Comparison of ENCODE assay signal across 25 mouse cellular contexts in the genomic region with DNA sequence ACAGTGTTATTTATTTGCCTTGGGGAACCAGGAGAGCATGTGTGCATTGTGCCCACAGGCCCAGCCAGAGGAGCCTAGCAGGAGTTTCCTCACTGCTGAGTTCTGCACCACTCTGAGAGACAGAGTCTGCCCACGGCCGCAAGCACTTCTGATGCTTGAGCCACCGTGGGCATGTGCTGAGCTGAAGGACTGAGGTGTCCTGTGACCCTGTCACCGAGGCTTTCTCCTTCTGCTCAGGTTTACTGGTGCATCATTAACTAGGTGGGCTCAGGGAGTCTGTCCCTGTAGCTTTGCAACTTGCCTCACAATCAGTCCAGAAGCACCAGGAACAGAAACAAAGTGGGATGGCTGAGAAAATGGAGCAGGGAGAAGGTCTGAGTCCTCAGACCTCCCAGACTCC. TPM values are rescaled to one million over a fixed set of nuclear protein-coding genes. Genes with fewer than 3 reads are reported as not detected.
A peak's percentile ranks its signal among the peaks of the same experiment; 100 is the strongest.
DNase-seq lines count a peak whose midpoint lies in the region; ATAC-seq and TF ChIP-seq lines count a peak whose summit lies in the region.
"Had no signal": no experiment of that assay in that cellular context is flagged by ENCODE, and none has a peak within 500 bp of the region (broad histone marks: within the 10 kb centered on the region; RNA-seq: fewer than 3 reads in every experiment).

No protein-coding gene starts in this region.

- H3K4me1 ChIP-seq in hindbrain, embryonic 10.5 days (replicated peaks), result peaks cover 9% of the 10 kb centered on the region
- no peaks in the 10 kb centered on the region for H3K4me1 ChIP-seq in hindbrain, embryonic 16.5 days (ENCODE audit: control insufficient read depth, insufficient read depth, low read depth, low read length)
- peaks cover 20% of the 10 kb centered on the region for H3K4me1 ChIP-seq in midbrain, embryonic 10.5 days
- no peaks in the 10 kb centered on the region; the same call in 1 of the 2 replicates for H3K4me1 ChIP-seq in midbrain, postnatal 0 days (ENCODE audit: insufficient read depth, low read length)
- H3K4me1 ChIP-seq: embryonic facial prominence, embryonic 12.5 days; forebrain, embryonic 12.5 days; heart, embryonic 15.5 days; hindbrain, embryonic 15.5 days; lung, embryonic 15.5 days; neural tube, embryonic 15.5 days had no signal

- WGBS in hindbrain, embryonic 10.5 days, result 76% methylated on average over 4 of the region's 4 CpGs
- WGBS in hindbrain, embryonic 16.5 days, result 78% methylated on average over 4 of the region's 4 CpGs
- WGBS in midbrain, embryonic 10.5 days, result 71% methylated on average over 4 of the region's 4 CpGs
- 56% methylated on average over 4 of the region's 4 CpGs for WGBS in midbrain, postnatal 0 days

- H3K9me3 ChIP-seq in hindbrain, embryonic 10.5 days, result no peaks in the 10 kb centered on the region
- no peaks in the 10 kb centered on the region for H3K9me3 ChIP-seq in hindbrain, embryonic 16.5 days (ENCODE audit: control insufficient read depth, low read length)
- no peaks in the 10 kb centered on the region for H3K9me3 ChIP-seq in midbrain, embryonic 10.5 days (replicated peaks)
- H3K9me3 ChIP-seq in midbrain, postnatal 0 days (ENCODE audit: low read length), result no peaks in the 10 kb centered on the region
- H3K9me3 ChIP-seq: embryonic facial prominence, embryonic 12.5 days; forebrain, embryonic 12.5 days; heart, embryonic 15.5 days; hindbrain, embryonic 15.5 days; liver, embryonic 13.5 days; lung, embryonic 15.5 days; neural tube, embryonic 15.5 days had no signal

- H3K27me3 ChIP-seq in hindbrain, embryonic 10.5 days (ENCODE audit: insufficient read depth, poor library complexity, severe bottlenecking), result no peaks in the 10 kb centered on the region
- H3K27me3 ChIP-seq in hindbrain, embryonic 16.5 days (replicated peaks; ENCODE audit: control insufficient read depth, insufficient read depth, low read length), result no peaks in the 10 kb centered on the region
- no peaks in the 10 kb centered on the region for H3K27me3 ChIP-seq in midbrain, embryonic 10.5 days (ENCODE audit: low read depth, poor library complexity, severe bottlenecking)
- H3K27me3 ChIP-seq in midbrain, postnatal 0 days (ENCODE audit: insufficient read depth, low read length), result no peaks in the 10 kb centered on the region
- H3K27me3 ChIP-seq: embryonic facial prominence, embryonic 12.5 days; forebrain, embryonic 12.5 days; heart, embryonic 15.5 days; hindbrain, embryonic 15.5 days; liver, embryonic 13.5 days; lung, embryonic 15.5 days; neural tube, embryonic 15.5 days had no signal

- 0 out of 2 replicates have a peak overlapping the region, but pooled peaks have one; percentile 45 for H3K27ac ChIP-seq in hindbrain, embryonic 10.5 days
- no peak overlapping the region for H3K27ac ChIP-seq in hindbrain, embryonic 16.5 days (ENCODE audit: low read depth, low read length)
- peak overlapping the region; percentile 68; the same call in 1 of the 2 replicates for H3K27ac ChIP-seq in midbrain, embryonic 10.5 days (replicated peaks)
- H3K27ac ChIP-seq in midbrain, postnatal 0 days (ENCODE audit: low read depth, low read length), result no peak overlapping the region
- H3K27ac ChIP-seq: embryonic facial prominence, embryonic 12.5 days; forebrain, embryonic 12.5 days; heart, embryonic 15.5 days; hindbrain, embryonic 15.5 days; left cerebral cortex, adult 2 months; liver, embryonic 13.5 days; lung, embryonic 15.5 days; neural tube, embryonic 15.5 days had no signal

- TF ChIP-seq CTCF in midbrain, postnatal 0 days (IDR thresholded peaks at IDR 0.05), result no peak

- no peak for ATAC-seq in hindbrain, embryonic 16.5 days
- no peak for ATAC-seq in midbrain, postnatal 0 days (ENCODE audit: low FRiP score)
- ATAC-seq: CD4-positive, CD25-positive, alpha-beta regulatory T cell, adult 4 months had no signal

- no peaks in the 10 kb centered on the region for H3K36me3 ChIP-seq in hindbrain, embryonic 10.5 days
- no peaks in the 10 kb centered on the region for H3K36me3 ChIP-seq in hindbrain, embryonic 16.5 days (ENCODE audit: control insufficient read depth, insufficient read depth, low read length)
- no peaks in the 10 kb centered on the region for H3K36me3 ChIP-seq in midbrain, embryonic 10.5 days
- no peaks in the 10 kb centered on the region for H3K36me3 ChIP-seq in midbrain, postnatal 0 days (ENCODE audit: insufficient read depth, low read length)
- H3K36me3 ChIP-seq: embryonic facial prominence, embryonic 12.5 days; forebrain, embryonic 12.5 days; heart, embryonic 15.5 days; hindbrain, embryonic 15.5 days; liver, embryonic 13.5 days; lung, embryonic 15.5 days; neural tube, embryonic 15.5 days had no signal

- H3K9ac ChIP-seq in hindbrain, embryonic 16.5 days (ENCODE audit: low read depth, low read length), result no peak overlapping the region
- H3K9ac ChIP-seq in midbrain, postnatal 0 days (replicated peaks; ENCODE audit: low read length, poor library complexity, severe bottlenecking), result no peak overlapping the region
- H3K9ac ChIP-seq: embryonic facial prominence, embryonic 12.5 days; forebrain, embryonic 12.5 days; heart, embryonic 15.5 days; hindbrain, embryonic 15.5 days; liver, embryonic 13.5 days; lung, embryonic 15.5 days; neural tube, embryonic 15.5 days had no signal

- H3K4me2 ChIP-seq in hindbrain, embryonic 16.5 days (ENCODE audit: low read length), result no peak overlapping the region
- no peak overlapping the region for H3K4me2 ChIP-seq in midbrain, postnatal 0 days (ENCODE audit: low read depth, low read length, poor library complexity, severe bottlenecking)
- H3K4me2 ChIP-seq: embryonic facial prominence, embryonic 12.5 days; forebrain, embryonic 12.5 days; heart, embryonic 15.5 days; hindbrain, embryonic 15.5 days; liver, embryonic 13.5 days; lung, embryonic 15.5 days; neural tube, embryonic 15.5 days had no signal

- no peak overlapping the region for H3K4me3 ChIP-seq in hindbrain, embryonic 10.5 days
- H3K4me3 ChIP-seq in hindbrain, embryonic 16.5 days (ENCODE audit: low read length), result no peak overlapping the region
- no peak overlapping the region for H3K4me3 ChIP-seq in midbrain, embryonic 10.5 days
- no peak overlapping the region for H3K4me3 ChIP-seq in midbrain, postnatal 0 days (ENCODE audit: low read depth, low read length)
- H3K4me3 ChIP-seq: embryonic facial prominence, embryonic 12.5 days; forebrain, embryonic 12.5 days; heart, embryonic 15.5 days; hindbrain, embryonic 15.5 days; left cerebral cortex, adult 2 months; liver, embryonic 13.5 days; lung, embryonic 15.5 days; neural tube, embryonic 15.5 days had no signal

- DNase-seq in hindbrain, embryonic 10.5 days (ENCODE audit: low spot score), result no peak
- no peak for DNase-seq in midbrain, embryonic 10.5 days (ENCODE audit: low spot score)
- DNase-seq in midbrain, postnatal 0 days (ENCODE audit: low spot score), result no peak
- DNase-seq in kidney, postnatal 14 days, result peak; percentile 13
- DNase-seq in cerebellum, adult 11 months, result no peak
- no peak for DNase-seq in right cerebral cortex, postnatal 25 days
- DNase-seq: cerebellum, adult 11-12 months; cerebellum, postnatal 10 days; gastrocnemius, postnatal 36 days; heart, postnatal 36 days; liver, embryonic 13.5 days; lung, postnatal 4 days; right cerebral cortex, adult 18-20 months had no signal

RNA-seq across cellular contexts. Expression of a gene that starts 1.2 kb away (rescaled TPM):
- 0.27 and 0.36 TPM in 2 replicates for polyA plus RNA-seq in hindbrain, embryonic 10.5 days (2016; fragmentation: Nextera tagmentation; extraction: Ambion mirVana)
- polyA plus RNA-seq in hindbrain, embryonic 16.5 days (2015; fragmentation: Nextera tagmentation; extraction: Ambion mirVana), result 0.54 and 0.78 TPM in 2 replicates
- polyA plus RNA-seq in midbrain, embryonic 10.5 days (2016; fragmentation: Nextera tagmentation; extraction: Ambion mirVana), result 0.58 and 0.95 TPM in 2 replicates
- total RNA-seq in midbrain, postnatal 0 days (2014; rRNA removed), result 0.42 and 0.77 TPM in 2 replicates
- polyA plus RNA-seq in midbrain, postnatal 0 days (2015; fragmentation: Nextera tagmentation; extraction: Ambion mirVana), result 0.78 and 1.2 TPM in 2 replicates
- total RNA-seq: heart, adult 8-10 months; left cerebral cortex, adult 2 months; left cerebral cortex, postnatal 36 days; megakaryocyte-erythroid progenitor cell, adult 5-6 weeks had no signal
- polyA plus RNA-seq: CD4-positive, CD25-positive, alpha-beta regulatory T cell, adult 4 months had no signal

RNA-seq across cellular contexts. Expression of a gene that starts 51.5 kb away (rescaled TPM):
- polyA plus RNA-seq in hindbrain, embryonic 10.5 days (2016; fragmentation: Nextera tagmentation; extraction: Ambion mirVana), result 11.3 and 11.6 TPM in 2 replicates
- polyA plus RNA-seq in hindbrain, embryonic 16.5 days (2015; fragmentation: Nextera tagmentation; extraction: Ambion mirVana), result 39.6 and 42.2 TPM in 2 replicates
- polyA plus RNA-seq in midbrain, embryonic 10.5 days (2016; fragmentation: Nextera tagmentation; extraction: Ambion mirVana), result 10.9 and 14.7 TPM in 2 replicates
- total RNA-seq in midbrain, postnatal 0 days (2014; rRNA removed), result 69.1 and 77.2 TPM in 2 replicates
- polyA plus RNA-seq in midbrain, postnatal 0 days (2015; fragmentation: Nextera tagmentation; extraction: Ambion mirVana), result 35.0 and 40.9 TPM in 2 replicates
- total RNA-seq: megakaryocyte-erythroid progenitor cell, adult 5-6 weeks had no signal

Comparison
In these comparisons a context has a peak if more than half of its experiments do, and no peak if none do; other contexts are left out.
1. H3K27ac ChIP-seq: peak in hindbrain, embryonic 10.5 days (single experiment) and midbrain, embryonic 10.5 days (single experiment); none in hindbrain, embryonic 16.5 days (single experiment) and midbrain, postnatal 0 days (single experiment).